Mouse (Mus musculus) kidney, postnatal 14 days (tissue): Measurements from ENCODE around the gene Lnx1.

ENCODE experiments used
- DNase-seq: peaks from one replicate; pipeline ENCODE4 v3.0.0; 2022; ENCODE audit warnings: mixed read lengths

Gene Lnx1

DNA sequence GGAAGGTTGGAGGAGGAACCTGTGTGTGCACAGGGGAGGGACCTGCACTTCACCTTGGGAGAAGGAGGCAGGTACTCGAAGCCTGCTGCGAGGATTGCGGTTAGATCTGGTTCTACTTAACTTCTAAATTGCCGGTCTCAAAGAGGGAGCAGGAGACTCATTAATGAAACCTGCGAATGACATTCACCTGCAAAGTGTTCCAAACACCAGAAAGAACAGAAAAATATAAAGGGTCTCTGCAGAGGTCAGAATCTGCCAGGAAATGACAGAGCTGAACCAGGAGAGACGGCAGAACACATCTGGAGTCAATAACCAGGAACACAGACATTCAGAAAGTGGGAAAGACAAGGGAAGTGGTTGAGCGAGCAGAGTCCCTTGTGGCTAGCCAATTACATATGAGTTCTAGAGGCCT is 8.3 kb downstream of the Lnx1 start:
- no peak for DNase-seq

DNA sequence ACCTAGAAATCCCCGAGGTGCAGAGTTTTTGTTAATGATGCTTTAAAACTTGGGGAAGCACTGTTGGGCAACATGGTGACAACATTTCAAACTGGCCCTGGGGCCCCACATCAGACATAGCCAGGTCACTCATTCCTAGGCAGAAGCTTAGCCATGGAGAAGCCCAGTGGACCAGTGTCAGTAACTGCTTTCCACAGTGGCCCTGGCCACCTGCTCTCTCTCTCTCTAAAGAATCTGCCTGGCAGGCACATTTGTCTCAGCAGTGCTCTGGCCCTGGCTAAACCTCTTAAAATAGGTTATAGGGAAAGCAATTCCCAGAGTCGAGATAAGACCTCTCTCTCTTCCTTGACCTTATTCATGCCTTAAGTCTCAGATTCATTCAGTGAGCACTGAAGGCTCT is 8.9 kb downstream of the Lnx1 start:
- no peak for DNase-seq

DNA sequence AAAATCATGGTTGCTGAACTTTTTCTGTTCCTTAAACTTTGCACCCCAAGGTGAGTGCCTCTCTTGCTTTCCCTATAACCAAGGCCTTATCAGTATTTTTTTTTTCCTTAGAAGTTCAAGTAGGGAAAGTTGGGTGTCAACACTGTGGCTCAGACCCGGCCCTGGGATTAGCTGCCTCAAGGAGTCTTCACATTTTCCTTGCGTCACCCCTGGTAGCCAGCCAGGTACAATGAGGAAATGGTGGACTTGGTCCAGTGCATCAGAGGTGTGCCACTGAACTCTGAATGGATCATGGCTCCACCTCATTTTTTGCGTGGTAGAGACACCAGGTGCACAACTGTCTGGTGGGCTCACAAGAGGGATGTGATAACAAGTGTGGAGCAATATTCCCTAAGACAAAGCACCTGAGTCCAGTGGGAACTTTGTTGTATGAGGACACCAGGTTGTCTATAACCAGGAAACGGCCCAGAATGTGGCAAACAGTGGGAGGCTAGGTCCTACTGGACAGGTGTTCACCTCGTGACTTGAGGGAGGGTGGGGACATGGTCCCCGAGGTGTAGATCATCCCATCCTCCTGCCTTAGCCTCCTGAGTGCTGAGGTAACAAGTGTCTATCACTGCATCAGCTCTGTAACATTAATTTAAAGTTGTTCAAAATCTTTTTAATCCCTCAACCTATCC is 10.2 kb downstream of the Lnx1 start:
- DNase-seq = no peak

DNA sequence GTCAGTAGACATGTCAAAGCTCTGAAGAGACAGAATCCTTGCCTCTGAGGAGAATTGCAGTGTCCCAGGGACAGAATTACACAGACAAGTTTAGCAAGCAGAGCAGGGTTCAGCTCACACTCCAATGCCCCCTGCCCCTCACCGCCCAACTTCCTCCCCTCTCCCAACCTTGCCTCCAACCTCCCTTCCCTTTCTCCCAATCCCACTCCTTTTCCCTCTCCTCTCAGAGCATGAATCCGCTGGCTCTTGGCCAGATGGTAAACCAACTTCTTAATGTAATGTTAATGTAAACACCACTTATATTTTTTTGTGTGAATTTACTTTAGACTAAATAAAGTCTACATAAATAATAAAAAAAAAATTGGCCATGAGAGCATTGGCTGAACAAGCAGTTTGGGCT is 13.9 kb downstream of the Lnx1 start:
- no peak for DNase-seq

DNA sequence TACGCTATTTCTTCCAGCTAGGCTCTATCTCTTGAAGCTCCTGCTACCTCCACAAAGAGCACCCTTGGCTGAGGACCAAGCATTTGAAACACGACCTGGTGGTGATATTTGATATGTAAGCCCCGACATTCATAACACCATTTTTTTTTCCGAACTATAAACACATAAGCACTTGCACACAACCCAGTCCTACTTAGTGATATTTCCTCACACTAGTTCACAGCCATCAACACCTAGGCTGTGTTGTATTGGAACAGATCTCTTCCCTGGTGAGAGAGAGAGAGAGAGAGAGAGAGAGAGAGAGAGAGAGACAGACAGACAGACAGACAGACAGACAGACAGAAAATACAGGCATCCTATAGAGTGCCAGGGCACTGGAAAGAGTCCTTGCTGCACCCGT is 17.8 kb downstream of the Lnx1 start:
- no peak for DNase-seq

DNA sequence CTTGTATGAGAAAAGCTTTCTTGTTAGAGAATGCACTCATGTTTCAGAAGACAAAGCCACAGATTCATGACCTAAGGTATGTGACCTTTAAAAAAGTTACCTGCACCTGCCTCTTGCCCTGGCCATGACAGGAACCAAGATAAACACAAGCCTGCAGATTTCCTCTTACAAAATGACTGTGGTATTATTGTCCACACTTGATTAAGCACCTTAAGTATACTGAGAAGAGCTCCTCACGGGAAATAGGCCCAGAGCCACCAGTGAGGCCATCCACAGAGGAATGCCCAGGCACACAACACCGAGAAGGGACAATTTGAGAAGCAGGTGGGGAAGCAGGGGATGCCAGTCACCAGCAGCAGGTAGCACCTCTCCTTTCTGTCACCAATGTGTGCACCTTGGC is 18.9 kb downstream of the Lnx1 start:
- no peak for DNase-seq

DNA sequence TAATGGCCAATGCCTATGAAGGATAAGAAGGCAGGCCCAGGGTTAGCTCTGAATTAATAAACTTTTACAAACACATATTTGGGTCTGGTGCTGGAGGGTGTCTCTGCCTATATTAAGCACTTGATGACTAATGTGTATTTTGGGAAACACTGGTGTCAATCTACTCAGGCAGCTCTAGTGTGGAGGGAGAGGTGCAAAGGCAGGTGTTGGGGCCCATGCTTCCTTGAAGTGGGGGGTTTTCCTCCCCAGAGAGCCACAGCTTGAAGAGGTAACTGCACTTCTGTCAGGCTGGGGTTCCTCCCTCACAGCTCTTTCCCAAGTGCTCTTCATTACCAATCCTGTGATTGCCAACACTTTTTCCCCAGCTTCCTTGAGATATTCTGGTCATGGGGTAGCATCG is 20.0 kb downstream of the Lnx1 start:
- no peak for DNase-seq

DNA sequence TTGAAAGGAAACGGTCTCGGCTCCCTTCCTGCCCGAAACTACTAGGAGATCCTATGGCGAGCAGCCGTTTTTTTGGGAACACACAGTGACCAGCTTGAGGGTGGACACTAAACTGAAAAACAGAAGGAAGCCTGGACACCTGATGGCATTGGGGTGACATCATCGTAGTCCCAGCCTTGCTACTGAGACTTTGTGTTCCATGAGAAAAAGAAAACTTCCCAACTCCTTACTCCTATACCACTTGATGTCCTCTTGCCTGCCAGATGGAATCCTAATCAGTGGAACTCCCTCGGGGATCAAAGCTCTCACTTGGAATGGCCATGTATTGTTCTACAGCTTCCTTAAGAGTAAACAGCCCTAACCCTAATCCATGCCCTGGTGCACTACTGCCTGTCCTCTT is 23.1 kb downstream of the Lnx1 start:
- DNase-seq = no peak

DNA sequence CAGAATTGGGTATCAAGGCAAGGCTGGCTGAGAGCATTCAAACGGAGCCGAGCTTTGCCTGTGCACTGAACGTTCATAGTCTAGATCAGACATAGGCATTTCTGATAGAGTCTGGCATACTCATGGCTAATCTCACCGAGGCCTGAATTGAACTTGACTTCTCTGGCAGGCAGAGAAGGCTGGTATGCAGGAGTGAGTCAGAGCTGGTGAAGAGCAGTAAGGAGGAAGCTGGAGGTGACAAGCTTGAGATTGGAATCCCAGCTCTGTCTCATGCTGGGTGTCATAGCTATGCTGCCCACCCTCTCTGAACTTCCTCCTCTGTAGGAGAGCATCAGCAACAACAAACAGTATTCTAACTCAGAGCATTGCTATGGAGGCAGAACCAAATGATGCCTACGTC is 24.0 kb downstream of the Lnx1 start:
- DNase-seq = no peak

DNA sequence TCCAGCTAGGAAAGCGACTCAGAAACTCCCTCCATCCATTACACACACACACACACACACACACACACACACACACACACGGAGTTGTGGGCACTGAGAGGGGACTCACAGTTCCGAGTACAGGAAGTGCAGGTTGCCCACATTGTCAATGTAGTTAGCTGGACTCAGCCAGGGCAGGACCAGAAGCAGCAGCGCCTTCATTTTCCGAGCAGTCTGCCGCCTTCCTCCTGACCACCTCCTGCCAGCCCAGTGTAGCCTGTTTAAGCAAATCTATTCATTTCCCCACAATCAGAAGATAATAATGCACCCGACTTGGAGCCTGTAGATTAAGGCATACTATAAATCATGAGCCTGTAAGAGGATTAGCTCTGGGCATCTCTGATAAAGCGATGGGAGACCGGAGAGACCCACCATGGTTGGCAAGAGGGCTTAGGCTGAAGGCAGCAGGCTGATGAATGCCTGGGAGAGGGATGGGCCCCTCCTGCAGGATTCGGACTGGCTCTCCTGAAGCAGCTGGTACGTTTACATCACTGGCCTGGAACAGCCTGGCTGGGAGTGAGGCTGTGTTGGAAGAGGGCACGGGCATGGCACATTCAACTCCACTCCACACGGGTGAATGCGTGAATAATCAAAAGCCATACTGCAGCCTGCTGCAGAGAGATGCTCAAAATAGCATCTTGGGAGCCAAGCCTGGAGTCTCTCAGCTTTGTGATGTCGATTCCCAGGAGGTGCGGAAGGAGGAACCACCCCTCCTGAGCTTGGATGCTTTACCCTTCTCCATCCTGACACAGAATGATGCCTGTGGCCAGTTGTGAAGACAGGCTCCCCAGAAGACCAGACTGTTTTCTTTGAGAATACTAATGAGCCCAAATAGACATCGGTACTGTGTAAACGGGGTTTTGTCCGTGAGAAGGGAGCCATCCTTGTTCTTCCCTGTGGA is 25.0 kb downstream of the Lnx1 start:
- no peak for DNase-seq

DNA sequence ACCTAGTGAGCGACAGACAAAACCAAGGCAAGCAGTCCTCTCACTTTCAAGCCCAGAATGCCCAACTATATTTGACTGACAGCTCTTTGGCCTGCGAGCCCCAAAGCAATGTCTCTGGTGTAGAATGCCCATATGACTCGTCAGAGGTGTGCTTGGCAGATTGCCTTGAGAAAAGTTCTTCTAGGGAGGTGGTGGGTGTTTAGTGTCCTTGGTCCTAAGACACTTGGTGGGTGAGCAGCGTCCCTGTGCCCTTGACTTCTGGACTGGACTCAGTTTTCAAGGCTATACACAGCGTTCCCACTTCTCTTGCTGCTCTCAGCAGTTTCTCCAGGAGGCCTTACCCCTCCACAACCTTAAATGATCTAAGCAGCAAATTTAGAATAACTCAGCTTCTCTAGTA is 30.2 kb downstream of the Lnx1 start:
- DNase-seq = no peak

DNA sequence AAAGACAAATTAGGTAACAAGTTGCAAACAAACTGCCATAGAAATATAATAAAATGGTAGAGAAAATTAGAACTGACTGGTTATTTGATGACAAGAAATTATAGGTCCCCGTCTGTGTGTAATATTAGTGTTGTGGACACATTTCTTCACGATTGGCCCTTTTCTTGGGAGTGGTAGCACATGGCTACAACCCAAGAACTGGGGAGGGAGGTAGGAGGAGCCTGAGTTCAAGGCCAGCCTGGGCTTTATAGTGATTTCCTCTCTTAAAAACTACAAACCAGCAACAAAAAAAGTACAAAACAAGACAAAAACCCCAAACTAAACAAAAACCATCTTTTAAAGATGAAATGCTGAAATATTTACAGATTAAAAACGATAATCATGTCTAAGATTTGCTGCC is 31.8 kb downstream of the Lnx1 start:
- DNase-seq = no peak

DNA sequence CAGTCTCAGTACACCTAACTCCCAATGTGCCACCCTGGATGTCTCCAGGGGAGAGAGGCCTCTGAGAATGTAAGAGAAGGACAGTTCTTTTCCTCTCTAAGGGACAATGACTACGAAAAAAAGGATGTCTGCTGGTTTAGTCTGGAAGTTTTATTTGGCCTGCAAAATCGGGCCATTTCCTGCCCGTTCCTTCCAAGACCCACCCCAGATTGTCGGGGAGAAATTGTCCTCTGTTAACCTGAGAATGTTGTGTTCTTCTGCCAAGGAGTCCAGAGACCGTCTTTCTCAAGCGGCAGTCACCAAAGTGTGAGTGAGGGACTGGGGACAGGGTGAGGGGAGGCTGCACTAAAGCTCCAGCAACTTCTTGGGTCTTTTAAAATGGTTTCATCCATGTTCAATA is 32.8 kb downstream of the Lnx1 start:
- peak; percentile 20 for DNase-seq

DNA sequence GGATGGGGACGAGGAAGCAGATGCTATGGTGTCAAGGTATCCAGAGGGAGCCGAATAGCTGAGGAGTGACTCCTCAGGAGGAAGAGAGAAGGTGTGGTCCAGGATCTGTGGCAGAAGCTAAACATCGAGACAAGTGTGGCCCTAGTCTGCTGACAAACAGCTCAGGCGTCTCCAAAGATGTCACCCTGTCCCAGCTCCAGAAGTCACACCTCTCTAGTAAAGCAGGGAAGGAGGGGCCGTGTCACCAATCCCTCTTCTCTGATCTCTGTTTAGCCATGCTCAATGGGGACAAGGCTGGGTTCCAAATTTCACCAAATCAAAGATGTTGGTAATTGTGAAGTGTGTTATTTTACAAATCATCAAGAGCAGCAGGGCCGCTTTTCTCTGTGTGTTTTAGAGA is 33.8 kb downstream of the Lnx1 start:
- no peak for DNase-seq

DNA sequence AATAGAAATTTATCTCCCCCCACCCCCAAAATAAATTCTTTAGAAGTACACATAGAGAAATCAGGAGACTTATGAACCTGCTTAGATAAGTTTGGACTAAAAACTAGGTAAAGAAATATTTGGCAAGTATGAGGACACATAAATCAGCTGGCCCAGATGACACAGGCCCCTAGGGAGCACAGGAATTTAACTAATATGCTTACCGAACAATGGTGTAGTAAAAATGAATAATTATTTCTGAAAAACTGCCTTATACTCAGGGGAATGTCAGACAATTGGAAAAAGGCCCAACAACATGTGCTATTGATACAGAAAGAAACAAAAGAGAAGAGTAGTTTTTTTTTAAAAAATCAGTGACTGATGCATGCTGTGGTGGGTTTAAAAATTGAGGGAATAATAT is 40.1 kb downstream of the Lnx1 start:
- DNase-seq = peak; percentile 32

DNA sequence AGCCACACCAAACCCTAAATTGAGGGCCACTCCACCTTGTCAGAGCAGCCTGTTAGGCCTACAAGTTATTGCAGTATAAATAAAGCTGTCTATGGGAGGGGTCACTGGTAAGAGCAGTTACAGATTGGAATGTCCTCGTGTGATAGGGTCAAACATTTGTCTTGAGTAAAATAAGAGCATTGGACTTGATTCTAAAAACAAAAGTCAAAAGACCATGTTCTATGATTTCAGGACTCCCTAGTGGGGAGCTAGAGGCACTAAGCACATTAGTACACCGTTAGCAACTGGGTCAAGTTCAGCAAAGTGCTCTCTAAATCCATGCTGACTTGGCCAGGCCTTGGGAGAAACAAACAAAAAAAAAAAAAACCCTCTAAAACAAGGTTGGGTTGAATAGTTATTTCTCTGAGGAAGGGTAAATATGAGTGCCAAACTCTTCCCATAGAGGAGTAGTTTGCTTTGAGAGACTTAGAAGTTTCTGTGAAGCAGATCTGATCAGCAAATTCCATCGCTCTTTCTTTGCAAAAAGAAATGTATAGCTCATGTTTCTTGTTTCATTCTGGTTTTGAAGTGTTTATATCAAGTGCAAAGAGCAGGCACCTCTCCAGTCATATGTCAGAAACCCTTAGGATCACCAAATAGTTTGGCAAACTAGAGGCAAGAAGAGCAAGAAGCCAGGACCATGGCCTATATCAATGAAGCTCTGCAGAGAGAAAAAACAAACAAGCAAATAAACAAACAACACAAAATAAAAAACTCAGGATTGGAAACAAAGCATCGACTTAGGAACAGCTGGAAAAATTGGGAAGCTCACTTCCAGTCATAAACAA is 40.8 kb downstream of the Lnx1 start:
- no peak for DNase-seq

DNA sequence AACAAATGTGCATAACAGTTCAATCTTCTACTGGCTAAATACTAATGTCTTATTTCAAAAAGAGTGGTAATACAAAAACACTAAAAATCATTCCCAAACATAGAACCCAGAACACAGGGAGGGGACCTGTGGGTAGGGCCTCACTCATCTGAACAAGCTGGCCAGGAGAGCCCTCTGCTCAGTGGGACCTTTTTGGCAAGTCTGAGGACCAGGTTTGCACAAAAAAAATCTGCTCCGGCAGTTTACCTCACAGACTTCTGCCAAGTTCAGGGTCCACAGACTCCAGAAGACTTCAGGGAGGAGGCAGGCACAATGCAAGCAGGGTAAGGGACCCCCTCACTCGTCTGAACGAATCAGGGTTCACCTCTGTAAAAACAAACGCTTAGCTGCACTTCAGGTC is 42.9 kb downstream of the Lnx1 start:
- no peak for DNase-seq

DNA sequence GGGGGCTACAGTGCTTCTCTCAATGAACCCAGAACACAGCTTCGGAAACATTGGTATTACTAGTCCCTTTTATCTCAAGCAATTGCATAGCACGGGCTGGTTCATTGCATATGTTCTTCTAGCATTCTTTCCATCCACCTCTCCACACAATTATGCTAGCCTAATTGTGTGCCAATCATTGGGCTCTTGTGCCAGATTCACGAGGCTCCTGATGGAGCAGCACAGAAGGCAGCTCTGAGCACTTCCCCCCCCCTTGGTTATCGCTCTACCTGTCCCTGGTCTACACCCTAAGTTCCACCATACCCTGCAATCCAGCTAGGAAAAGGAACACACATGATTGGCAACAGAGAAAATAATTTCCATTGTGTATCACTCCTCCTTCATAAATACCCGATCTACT is 43.4 kb downstream of the Lnx1 start:
- no peak for DNase-seq

DNA sequence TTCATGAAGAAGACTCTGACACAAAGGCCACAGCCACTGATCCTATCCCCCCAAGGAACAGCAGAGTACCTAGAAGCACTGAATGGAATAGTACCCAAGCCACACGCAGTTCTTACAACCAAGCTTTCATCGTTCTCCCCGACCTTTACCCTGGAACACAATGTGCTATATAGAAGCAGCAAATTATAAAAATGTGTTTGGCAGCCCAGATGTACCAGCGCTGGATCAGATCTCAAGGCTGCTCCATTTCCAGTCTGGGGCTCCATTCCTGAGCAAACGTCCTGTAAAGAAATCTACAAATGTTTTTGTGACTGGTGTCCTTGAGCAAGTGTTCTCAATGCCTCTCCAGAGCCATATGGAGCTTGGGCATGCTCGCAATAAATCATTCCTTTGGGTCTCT is 44.8 kb downstream of the Lnx1 start:
- no peak for DNase-seq

DNA sequence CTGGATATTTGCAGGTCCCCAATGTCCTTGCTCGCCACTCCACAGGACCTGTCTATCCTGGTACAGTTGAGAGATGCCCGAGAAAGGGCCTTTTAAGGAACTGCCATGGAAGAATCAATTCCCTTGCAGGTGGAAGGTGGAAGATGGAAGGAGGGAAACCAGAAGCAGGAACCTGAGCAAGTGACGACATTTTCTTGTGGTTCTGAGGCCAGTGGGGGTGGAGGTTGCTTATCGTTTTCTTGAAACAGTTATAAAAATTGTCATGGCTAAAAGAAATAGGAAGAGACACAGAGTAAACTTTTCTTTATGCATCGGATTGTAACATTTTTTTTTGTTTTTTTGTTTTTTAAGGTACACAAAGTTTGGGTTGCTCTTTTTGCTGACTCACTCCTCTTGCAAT is 46.3 kb downstream of the Lnx1 start:
- DNase-seq = no peak

DNA sequence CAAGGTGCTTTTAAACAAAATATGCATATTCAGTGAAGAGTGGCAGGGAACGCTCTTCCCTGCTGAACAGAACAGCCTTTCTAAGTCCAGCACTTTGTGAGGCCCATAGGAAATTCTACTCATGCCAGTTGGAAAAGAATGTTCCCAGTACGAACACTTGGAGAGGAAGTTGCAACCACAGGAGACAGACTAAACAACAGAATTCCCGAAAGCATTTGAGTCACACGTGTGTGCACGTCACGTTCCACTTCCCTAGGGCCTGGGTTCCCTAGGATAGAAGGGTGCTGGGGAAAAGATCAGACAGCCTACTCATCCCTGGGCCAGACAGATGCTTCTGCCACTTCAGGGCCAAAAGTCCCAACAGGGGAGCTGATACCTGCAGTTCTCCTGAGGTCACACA is 48.2 kb downstream of the Lnx1 start:
- DNase-seq = no peak

DNA sequence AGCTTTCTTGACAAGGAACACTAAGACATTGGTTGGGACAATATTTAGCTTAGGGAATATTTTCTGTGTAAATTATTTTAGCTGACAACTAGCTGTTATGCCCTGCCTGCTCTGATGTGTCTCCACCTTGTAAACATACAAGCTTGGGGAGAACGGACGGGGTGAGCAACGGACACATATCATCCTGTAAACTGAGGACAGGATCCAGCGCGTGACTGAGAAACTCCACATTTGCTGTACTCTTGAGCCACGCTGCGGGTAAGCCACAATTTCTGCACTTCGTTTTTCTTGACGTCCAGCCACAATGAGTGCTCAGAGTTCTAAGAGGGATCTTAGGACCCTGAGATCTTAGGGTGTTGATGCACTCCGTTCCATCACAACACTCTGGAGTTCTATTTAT is 48.9 kb downstream of the Lnx1 start:
- DNase-seq = no peak

DNA sequence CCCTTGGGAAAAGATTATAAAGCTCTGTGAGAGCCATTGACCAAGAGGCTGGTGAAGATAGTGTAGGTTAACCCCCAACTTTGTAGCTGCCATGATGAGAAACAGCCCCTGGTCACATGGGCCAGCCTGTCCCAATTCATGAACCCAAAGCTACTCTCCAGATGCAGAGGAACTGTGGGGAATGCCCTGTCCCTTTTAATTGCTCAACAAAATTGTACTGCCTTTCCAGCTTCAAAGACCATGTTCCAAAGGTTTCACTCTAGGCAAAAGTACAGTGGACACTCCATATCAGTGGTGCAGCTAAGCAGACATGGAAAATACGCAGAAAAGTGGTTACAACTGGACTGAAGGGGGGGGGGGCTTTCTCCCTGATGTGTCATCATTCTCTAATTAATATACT is 53.6 kb downstream of the Lnx1 start:
- DNase-seq = no peak

DNA sequence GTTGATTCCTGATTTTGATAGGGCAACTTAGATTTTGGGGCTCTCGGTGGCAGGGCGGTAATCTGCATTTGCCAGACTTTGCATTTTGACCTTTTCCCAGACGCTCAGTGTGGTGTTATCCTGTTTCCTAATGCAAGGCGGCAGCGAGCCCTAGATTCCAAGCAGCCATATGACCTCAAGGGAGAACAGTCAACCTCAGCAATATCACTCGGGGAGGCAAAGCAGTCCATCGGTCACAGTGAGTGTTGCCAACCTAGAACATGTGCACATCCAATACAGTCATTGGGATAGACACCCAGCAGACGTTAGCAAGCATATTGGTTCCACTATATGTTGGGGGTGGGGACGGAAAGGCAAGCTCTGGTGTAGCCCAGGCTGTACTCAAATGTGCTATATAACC is 54.5 kb downstream of the Lnx1 start:
- no peak for DNase-seq
